Mouse (Mus musculus) forebrain, embryonic 14.5 days (tissue): ENCODE data around the gene Ranbp17. TPM values are rescaled to one million over a fixed set of nuclear protein-coding genes. Genes with fewer than 3 reads are reported as not detected.
A peak's percentile ranks its signal among the peaks of the same experiment; 100 is the strongest.

Experiments used
- ATAC-seq: fragments of 200-750 bp; cut with Nextera tagmentation; 2 replicates; pipeline ENCODE4 v1.8.0; 2017; ENCODE audit warnings: mild to moderate bottlenecking, moderate library complexity
- DNase-seq: peaks from one replicate; pipeline ENCODE4 v3.0.0-alpha.2; 2015; ENCODE audit warnings: low spot score
- H3K27ac ChIP-seq: fragments of 300-500 bp; sonication (generic); 2 replicates; pipeline ENCODE4 v1.5.1; 2014; ENCODE audit warnings: low read depth, mild to moderate bottlenecking, control low read depth, low read length, moderate library complexity
- H3K27me3 ChIP-seq: fragments of 300-500 bp; sonication (generic); replicated peaks from 2 replicates; pipeline ENCODE4 v1.6.1; 2014; ENCODE audit warnings: low read length, control low read depth, mixed read lengths; ENCODE audit not compliant: control insufficient read depth, insufficient read depth
- H3K36me3 ChIP-seq: fragments of 300-500 bp; sonication (generic); 2 replicates; pipeline ENCODE4 v1.6.1; 2014; ENCODE audit warnings: low read length, control low read depth; ENCODE audit not compliant: control insufficient read depth, insufficient read depth
- H3K4me1 ChIP-seq: fragments of 300-500 bp; sonication (generic); 2 replicates; pipeline ENCODE4 v1.6.1; 2014; ENCODE audit warnings: antibody characterized with exemption, low read length, control low read depth; ENCODE audit not compliant: control insufficient read depth, insufficient read depth
- H3K4me2 ChIP-seq: fragments of 300-500 bp; sonication (generic); 2 replicates; pipeline ENCODE4 v1.6.1; 2014; ENCODE audit warnings: mild to moderate bottlenecking, control low read depth, low read length
- H3K4me3 ChIP-seq: fragments of 300-500 bp; sonication (generic); 2 replicates; pipeline ENCODE4 v1.5.1; 2014; ENCODE audit warnings: low read depth, low read length, control low read depth
- H3K9ac ChIP-seq: fragments of 300-500 bp; sonication (generic); 2 replicates; pipeline ENCODE4 v1.6.1; 2014; ENCODE audit warnings: mild to moderate bottlenecking, low read length, control low read depth, moderate library complexity
- H3K9me3 ChIP-seq: fragments of 300-500 bp; sonication (generic); replicated peaks from 2 replicates; pipeline ENCODE4 v1.6.1; 2016; ENCODE audit warnings: low read length, control low read depth, mixed read lengths; ENCODE audit not compliant: control insufficient read depth
- whole genome bisulfite sequencing: fragments of 180-500 bp; shearing (Covaris S2); extraction: QIAGEN DNeasy Blood & Tissue Kit; methylation state at CpG from one replicate; pipeline ENCODE4 v1.1.7; 2014; 5-methylcytosine and 5-hydroxymethylcytosine counted together
- polyA plus RNA-seq: library from polyadenylated mRNA; unstranded; fragments of >200 nt; fragmentation: Nextera tagmentation; extraction: Ambion mirVana; gene quantifications from 2 replicates; pipeline ENCODE4 v1.2.1, GENCODE M21; 2014

Gene Ranbp17
- polyA plus RNA-seq, 1 experiment from 2014 or later: 5.8 TPM

GRCm38 (mm10) chr11:33394093-33394492, 119.5 kb downstream of the Ranbp17 start:
- H3K9ac ChIP-seq: no peak overlapping the region
- H3K4me2 ChIP-seq: no peak overlapping the region
- DNase-seq (peak; percentile 7), ATAC-seq (no peak)
- no peaks in the 10 kb centered on the region for H3K4me1 ChIP-seq
- no peaks in the 10 kb centered on the region for H3K36me3 ChIP-seq
- no peak overlapping the region for H3K27ac ChIP-seq
- no peaks in the 10 kb centered on the region for H3K27me3 ChIP-seq
- no peak overlapping the region for H3K4me3 ChIP-seq
- WGBS: 78% methylated on average over 3 of the region's 3 CpGs
- no peaks in the 10 kb centered on the region for H3K9me3 ChIP-seq

DNA sequence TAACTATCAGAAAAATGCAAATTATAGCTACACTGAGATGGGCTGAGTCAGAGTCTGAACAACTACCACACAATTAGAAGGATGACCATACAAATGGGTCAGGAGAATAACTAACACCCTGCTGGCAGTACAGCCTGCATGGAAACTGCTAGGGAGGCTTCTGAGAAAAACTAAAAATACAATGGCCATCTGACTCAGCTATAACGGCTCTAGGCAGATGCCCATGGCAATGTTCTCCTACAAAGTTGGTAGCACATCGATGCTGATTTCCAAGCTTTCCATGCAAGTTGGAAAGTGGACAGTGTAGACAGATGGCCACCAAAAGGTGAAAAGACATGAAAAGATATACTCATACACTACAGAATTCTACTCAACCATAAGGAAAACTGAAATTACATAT, 124.9 kb downstream of the Ranbp17 start:
- Histone ChIP-seq H3K27me3 (no peaks in the 10 kb centered on the region), H3K27ac (no peak overlapping the region), H3K36me3 (no peaks in the 10 kb centered on the region), H3K4me1 (no peaks in the 10 kb centered on the region), H3K9me3 (no peaks in the 10 kb centered on the region), H3K4me2 (no peak overlapping the region), H3K4me3 (no peak overlapping the region), H3K9ac (no peak overlapping the region)
- DNase-seq (no peak), ATAC-seq (no peak)
- WGBS: 87% methylated on average over 2 of the region's 2 CpGs

- peak; percentile 54; the same call in 1 of the 2 replicates for ATAC-seq
- no peak overlapping the region for H3K9ac ChIP-seq
- H3K27me3 ChIP-seq: no peaks in the 10 kb centered on the region
- DNase-seq: peak; percentile 27
- H3K4me2 ChIP-seq: no peak overlapping the region
- WGBS: 20% methylated on average over 5 of the region's 5 CpGs
- no peaks in the 10 kb centered on the region for H3K36me3 ChIP-seq
- peaks cover 3% of the 10 kb centered on the region; the same call in 1 of the 2 replicates for H3K4me1 ChIP-seq
- H3K9me3 ChIP-seq: no peaks in the 10 kb centered on the region
- H3K27ac ChIP-seq: no peak overlapping the region
- H3K4me3 ChIP-seq: no peak overlapping the region
These were observed 151.7 kb downstream of the Ranbp17 start for GRCm38 (mm10) chr11:33361867-33362266.

DNA sequence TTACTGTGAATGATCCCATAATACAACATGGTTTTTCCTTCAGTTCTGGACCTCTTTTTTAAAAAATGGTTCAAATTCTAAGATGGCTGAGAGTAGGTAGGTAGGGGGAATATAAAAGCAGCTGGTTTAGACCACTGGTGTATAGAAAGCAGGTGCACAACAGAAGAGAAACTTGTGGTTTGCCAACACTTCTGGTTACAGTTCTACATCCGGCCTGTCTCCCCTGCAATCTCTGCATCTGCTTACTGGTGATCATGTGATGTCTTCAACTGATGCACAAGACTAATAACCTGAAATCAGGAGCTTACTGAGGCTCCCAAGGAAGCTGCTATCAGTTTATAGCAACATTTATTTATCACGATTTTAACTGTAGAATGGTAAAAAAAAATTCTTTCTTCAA, 164.3 kb downstream of the Ranbp17 start:
- H3K9ac ChIP-seq: no peak overlapping the region
- no peak overlapping the region for H3K4me2 ChIP-seq
- H3K4me1 ChIP-seq: no peaks in the 10 kb centered on the region
- ATAC-seq: no peak
- no peaks in the 10 kb centered on the region for H3K36me3 ChIP-seq
- 82% methylated on average over 2 of the region's 2 CpGs for WGBS
- H3K27me3 ChIP-seq: no peaks in the 10 kb centered on the region
- H3K9me3 ChIP-seq: no peaks in the 10 kb centered on the region
- no peak overlapping the region for H3K27ac ChIP-seq
- DNase-seq: no peak
- no peak overlapping the region for H3K4me3 ChIP-seq

- Histone ChIP-seq H3K27me3 (no peaks in the 10 kb centered on the region), H3K9ac (no peak overlapping the region), H3K9me3 (no peaks in the 10 kb centered on the region), H3K27ac (no peak overlapping the region), H3K4me1 (no peaks in the 10 kb centered on the region; the same call in 1 of the 2 replicates), H3K4me3 (no peak overlapping the region), H3K36me3 (no peaks in the 10 kb centered on the region), H3K4me2 (no peak overlapping the region)
- DNase-seq (no peak), ATAC-seq (no peak)
- 86% methylated on average over 2 of the region's 2 CpGs for WGBS
These were observed 171.5 kb downstream of the Ranbp17 start for GRCm38 (mm10) chr11:33342061-33342460.

GRCm38 (mm10) chr11:33336552-33337121, 176.9 kb downstream of the Ranbp17 start:
- ATAC-seq: peak; percentile 54; the same call in 1 of the 2 replicates
- H3K4me3 ChIP-seq: no peak overlapping the region
- H3K4me2 ChIP-seq: no peak overlapping the region
- DNase-seq: peak; percentile 54
- no peaks in the 10 kb centered on the region for H3K27me3 ChIP-seq
- H3K9me3 ChIP-seq: no peaks in the 10 kb centered on the region
- H3K27ac ChIP-seq: no peak overlapping the region
- H3K9ac ChIP-seq: no peak overlapping the region
- WGBS: 15% methylated on average over 7 of the region's 7 CpGs
- H3K36me3 ChIP-seq: no peaks in the 10 kb centered on the region
- no peaks in the 10 kb centered on the region; the same call in 1 of the 2 replicates for H3K4me1 ChIP-seq

GRCm38 (mm10) chr11:33335616-33336015, 177.9 kb downstream of the Ranbp17 start:
- ATAC-seq (no peak), DNase-seq (no peak)
- Histone ChIP-seq H3K9me3 (no peaks in the 10 kb centered on the region), H3K4me3 (no peak overlapping the region), H3K36me3 (no peaks in the 10 kb centered on the region), H3K4me1 (no peaks in the 10 kb centered on the region), H3K4me2 (no peak overlapping the region), H3K27ac (no peak overlapping the region), H3K27me3 (no peaks in the 10 kb centered on the region), H3K9ac (no peak overlapping the region)
- WGBS: 89% methylated on average over 3 of the region's 3 CpGs

DNA sequence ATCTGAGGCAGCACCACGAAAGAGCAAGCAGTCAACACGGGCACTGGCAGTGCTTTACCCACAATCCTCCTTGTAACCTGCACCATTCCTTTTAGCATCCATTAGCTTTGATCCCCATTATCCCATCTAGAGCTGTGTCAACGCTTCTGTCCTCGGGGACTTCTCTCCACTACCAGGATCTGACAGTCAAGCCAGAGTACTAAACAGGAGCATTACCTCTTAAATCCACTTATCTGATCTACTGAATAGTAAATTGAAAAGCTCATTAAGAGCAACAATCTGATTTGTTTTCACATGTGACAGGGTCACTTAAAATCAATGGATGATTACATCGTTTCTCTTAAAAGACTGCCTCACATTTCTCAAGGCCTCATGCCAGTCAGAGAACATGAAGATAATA, 181.4 kb downstream of the Ranbp17 start:
- no peak overlapping the region for H3K4me3 ChIP-seq
- no peaks in the 10 kb centered on the region for H3K9me3 ChIP-seq
- no peak overlapping the region for H3K4me2 ChIP-seq
- H3K4me1 ChIP-seq: no peaks in the 10 kb centered on the region
- H3K27me3 ChIP-seq: no peaks in the 10 kb centered on the region
- WGBS: 13% methylated on average over 5 of the region's 5 CpGs
- peak; percentile 22 for DNase-seq
- H3K27ac ChIP-seq: no peak overlapping the region
- no peaks in the 10 kb centered on the region for H3K36me3 ChIP-seq
- no peak for ATAC-seq
- H3K9ac ChIP-seq: no peak overlapping the region

- no peak overlapping the region for H3K9ac ChIP-seq
- H3K27me3 ChIP-seq: no peaks in the 10 kb centered on the region
- no peaks in the 10 kb centered on the region for H3K9me3 ChIP-seq
- DNase-seq (no peak), ATAC-seq (no peak)
- no peak overlapping the region for H3K4me2 ChIP-seq
- no peaks in the 10 kb centered on the region for H3K4me1 ChIP-seq
- no peaks in the 10 kb centered on the region for H3K36me3 ChIP-seq
- no peak overlapping the region for H3K27ac ChIP-seq
- WGBS: 87% methylated on average over 7 of the region's 7 CpGs
- H3K4me3 ChIP-seq: no peak overlapping the region
These were observed 194.4 kb downstream of the Ranbp17 start for GRCm38 (mm10) chr11:33319006-33319611.
